Mouse (Mus musculus): ENCODE results near the gene Edaradd. TPM values are rescaled to one million over a fixed set of nuclear protein-coding genes. Genes with fewer than 3 reads are reported as not detected.

Gene Edaradd
- 0.45 TPM for polyA plus RNA-seq (2017; shearing (Covaris generic))

GRCm38 (mm10) chr13:12519955-12520584 is at the start of gene Edaradd:
TSS of gene Edaradd (minus strand) at chr13:12520438.

GRCm38 (mm10) chr13:12565621-12566390 is 45.6 kb upstream of the Edaradd start, which contains the start of gene Ero1lb:
TSS of gene Ero1lb (plus strand) at chr13:12565874.

GRCm38 (mm10) chr13:12464844-12465243 is 55.4 kb downstream of the Edaradd start, which contains the start of gene Lgals8:
TSS of gene Lgals8 (minus strand) at chr13:12464944.

Other genes with a start within 250 kb of the Edaradd start
- 11.5 TPM for gene Actn2, start 179.7 kb downstream of the Edaradd start, polyA plus RNA-seq (2017; shearing (Covaris generic))
- 73.4 TPM for gene Heatr1, start 125.4 kb downstream of the Edaradd start, polyA plus RNA-seq (2017; shearing (Covaris generic))
- gene Lgals8, start 55.5 kb downstream of the Edaradd start, polyA plus RNA-seq (2017; shearing (Covaris generic)), result 90.8 TPM
- gene Ero1lb, start 45.4 kb upstream of the Edaradd start, polyA plus RNA-seq (2017; shearing (Covaris generic)), result 10.6 TPM

Measured in activated CD4-positive, CD25-positive, alpha-beta regulatory T cell, adult 9 weeks (primary cell).